Mouse (Mus musculus) thymus, postnatal 14 days (tissue): ENCODE measurements around the gene Strada.

ENCODE experiments used
- DNase-seq: peaks from one replicate; pipeline ENCODE4 v3.0.0; 2021

Strada gene

GRCm38 (mm10) chr11:106180449-106180801, 21.5 kb downstream of the Strada start:
- DNase-seq: no peak

- DNase-seq: no peak
These were observed 22.1 kb downstream of the Strada start for GRCm38 (mm10) chr11:106179711-106180448.

- DNase-seq: no peak
These were observed 23.8 kb downstream of the Strada start for GRCm38 (mm10) chr11:106178036-106178782.

- no peak for DNase-seq
These were observed 25.6 kb downstream of the Strada start for GRCm38 (mm10) chr11:106176372-106176771.

- no peak for DNase-seq
These were observed 26.9 kb downstream of the Strada start for GRCm38 (mm10) chr11:106175081-106175480.

- no peak for DNase-seq
These were observed 27.6 kb downstream of the Strada start for GRCm38 (mm10) chr11:106174372-106174771.

- no peak for DNase-seq
These were observed 28.7 kb downstream of the Strada start for GRCm38 (mm10) chr11:106173228-106173627.

GRCm38 (mm10) chr11:106170807-106171206, 31.2 kb downstream of the Strada start:
- DNase-seq: peak; percentile 88

GRCm38 (mm10) chr11:106167435-106167834, 34.5 kb downstream of the Strada start:
- peak; percentile 74 for DNase-seq

GRCm38 (mm10) chr11:106164601-106165180, 37.3 kb downstream of the Strada start:
- DNase-seq: no peak

GRCm38 (mm10) chr11:106163546-106163945, 38.4 kb downstream of the Strada start:
- no peak for DNase-seq

GRCm38 (mm10) chr11:106162237-106162636, 39.7 kb downstream of the Strada start:
- DNase-seq: no peak

GRCm38 (mm10) chr11:106160841-106161721, 40.9 kb downstream of the Strada start, which contains the start of the genes Gm10840 and Limd2:
Gene Gm10840, plus strand, starts transcription at chr11:106160850.
Gene Limd2, minus strand, starts transcription at chr11:106160860.
- DNase-seq: peak; percentile 84

GRCm38 (mm10) chr11:106159921-106160840, 41.8 kb downstream of the Strada start:
- peak; percentile 94 for DNase-seq

- peak; percentile 96 for DNase-seq
These were observed 42.6 kb downstream of the Strada start for GRCm38 (mm10) chr11:106159216-106159920.

GRCm38 (mm10) chr11:106158930-106159215, 43.1 kb downstream of the Strada start:
- DNase-seq: no peak

- peak; percentile 83 for DNase-seq
These were observed 43.7 kb downstream of the Strada start for GRCm38 (mm10) chr11:106158081-106158929.

- DNase-seq: no peak
These were observed 44.8 kb downstream of the Strada start for GRCm38 (mm10) chr11:106157154-106157553.

GRCm38 (mm10) chr11:106156257-106156656, 45.7 kb downstream of the Strada start:
- DNase-seq: no peak

GRCm38 (mm10) chr11:106155761-106156160, 46.2 kb downstream of the Strada start:
- DNase-seq: no peak
